Mouse (Mus musculus): ENCODE measurements around the gene Mpp3. TPM values are rescaled to one million over a fixed set of nuclear protein-coding genes. Genes with fewer than 3 reads are reported as not detected.
A peak's percentile ranks its signal among the peaks of the same experiment; 100 is the strongest.

Gene Mpp3
- total and polyA plus RNA-seq, 3 experiments: 0.22 TPM; not detected in 2

DNA sequence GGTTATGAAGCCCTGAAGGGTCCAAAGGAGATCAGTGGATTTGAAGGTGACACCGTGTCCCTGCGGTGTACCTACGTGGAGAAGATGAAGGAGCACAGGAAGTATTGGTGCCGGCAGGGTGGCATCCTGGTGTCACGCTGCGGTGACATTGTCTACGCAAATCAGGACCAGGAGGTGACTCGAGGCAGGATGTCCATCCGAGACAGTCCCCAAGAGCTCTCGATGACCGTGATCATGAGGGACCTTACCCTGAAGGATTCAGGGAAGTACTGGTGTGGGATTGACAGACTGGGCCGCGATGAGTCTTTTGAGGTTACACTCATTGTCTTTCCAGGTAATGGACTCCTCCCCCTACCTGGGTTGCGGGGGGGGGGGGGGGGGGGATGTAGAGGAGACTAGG is 14.7 kb upstream of the Mpp3 start:
- peaks cover 6% of the 10 kb centered on the region for H3K4me1 ChIP-seq (ENCODE audit: insufficient read depth, low read depth, low read length)

DNA sequence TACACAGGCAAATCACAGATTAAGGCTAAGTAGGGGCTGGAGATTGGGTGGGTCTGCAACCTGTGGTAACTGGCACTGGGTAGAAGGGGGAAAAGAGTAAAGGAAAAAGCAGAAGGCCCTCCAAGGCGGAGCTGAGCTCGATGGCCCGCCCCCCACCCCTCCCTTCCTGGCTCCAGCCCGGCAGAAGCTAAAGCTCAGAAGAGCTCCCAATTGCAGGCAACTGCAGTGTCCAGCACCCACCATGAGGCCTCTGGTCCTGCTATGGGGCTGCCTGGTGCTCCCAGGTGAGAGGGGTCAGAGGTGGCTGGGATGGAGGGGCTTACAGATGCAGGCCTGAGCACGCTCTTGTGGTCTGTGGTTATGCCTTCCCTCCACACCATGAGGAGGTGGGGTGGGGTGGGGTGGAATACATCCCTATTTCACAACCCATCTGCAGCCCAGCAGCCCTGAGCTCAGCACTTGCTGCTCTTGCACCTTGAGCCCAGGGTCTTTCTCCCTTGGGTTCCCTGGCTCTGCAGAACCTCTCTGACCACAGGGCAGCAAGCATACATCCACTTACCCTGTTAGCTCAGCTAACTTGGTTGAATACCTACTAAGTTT is 13.2 kb upstream of the Mpp3 start, which contains the start of gene Cd300lg:
Cd300lg (plus strand) TSS at position 160 of the 600 bp plus-strand sequence.
- no peak for TF ChIP-seq CTCF (IDR thresholded peaks at IDR 0.05; ENCODE audit: low read depth, low read length)
- no peak for TF ChIP-seq GATA1 (IDR thresholded peaks at IDR 0.05; ENCODE audit: borderline replicate concordance, low read length)
- TF ChIP-seq GATA2 (IDR thresholded peaks at IDR 0.05; ENCODE audit: borderline replicate concordance, low read depth, low read length): no peak
- TF ChIP-seq TAL1 (conservative IDR thresholded peaks at IDR 0.05; ENCODE audit: low read depth, low read length): no peak
- TF ChIP-seq POLR2AphosphoS5 (IDR thresholded peaks at IDR 0.05; ENCODE audit: insufficient replicate concordance, low read depth, low read length): no peak
- peaks cover 54% of the 10 kb centered on the region for H3K27me3 ChIP-seq (ENCODE audit: insufficient read depth, low read length)
- H3K36me3 ChIP-seq (replicated peaks): no peaks in the 10 kb centered on the region
- peaks cover 6% of the 10 kb centered on the region for H3K4me1 ChIP-seq (ENCODE audit: insufficient read depth, low read depth, low read length)
- no peaks in the 10 kb centered on the region for H3K9me3 ChIP-seq (replicated peaks)
- ATAC-seq (ENCODE audit: extremely low read depth, insufficient number of reproducible peaks, low FRiP score, poor library complexity, severe bottlenecking) (no peak), DNase-seq (ENCODE audit: low spot score) (no peak)
- H3K4me3 ChIP-seq (ENCODE audit: low read depth, low read length): no peak within 1 kb of the TSS

More for the DNA sequence above, 14.7 kb upstream of the Mpp3 start:
- ATAC-seq (ENCODE audit: extremely low read depth, insufficient number of reproducible peaks, low FRiP score, poor library complexity, severe bottlenecking) (no peak), DNase-seq (ENCODE audit: low spot score) (no peak)
- Histone ChIP-seq H3K27me3 (ENCODE audit: insufficient read depth, low read length) (peaks cover 55% of the 10 kb centered on the region), H3K4me3 (ENCODE audit: low read depth, low read length) (no peak overlapping the region), H3K9me3 (replicated peaks) (no peaks in the 10 kb centered on the region), H3K36me3 (replicated peaks) (no peaks in the 10 kb centered on the region)
- TF ChIP-seq POLR2AphosphoS5 (IDR thresholded peaks at IDR 0.05; ENCODE audit: insufficient replicate concordance, low read depth, low read length) (no peak), GATA2 (IDR thresholded peaks at IDR 0.05; ENCODE audit: borderline replicate concordance, low read depth, low read length) (no peak), TAL1 (conservative IDR thresholded peaks at IDR 0.05; ENCODE audit: low read depth, low read length) (no peak), GATA1 (IDR thresholded peaks at IDR 0.05; ENCODE audit: borderline replicate concordance, low read length) (no peak), CTCF (IDR thresholded peaks at IDR 0.05; ENCODE audit: low read depth, low read length) (no peak)

DNA sequence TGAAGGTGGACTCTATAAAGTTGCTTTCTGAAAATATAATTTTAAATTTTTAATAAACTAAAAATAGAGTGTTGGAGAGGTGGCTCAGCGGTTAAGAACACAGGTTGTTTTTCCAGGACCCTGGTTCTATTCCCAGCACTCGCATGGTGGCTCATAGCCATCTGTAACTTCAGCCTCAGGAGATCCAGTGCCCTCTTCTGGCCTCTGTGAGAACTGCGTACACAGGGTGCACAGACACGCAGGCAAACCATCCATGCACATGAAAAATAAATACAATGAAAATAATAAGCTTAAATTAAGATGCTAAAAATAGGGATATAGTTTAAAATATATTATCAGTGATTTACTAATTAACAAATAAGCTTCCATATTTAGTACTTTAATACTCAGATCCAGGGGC is 12.4 kb upstream of the Mpp3 start:
- DNase-seq (ENCODE audit: low spot score): no peak
- no peak for ATAC-seq (ENCODE audit: extremely low read depth, insufficient number of reproducible peaks, low FRiP score, poor library complexity, severe bottlenecking)
- TF ChIP-seq GATA1 (IDR thresholded peaks at IDR 0.05; ENCODE audit: borderline replicate concordance, low read length) (no peak), POLR2AphosphoS5 (IDR thresholded peaks at IDR 0.05; ENCODE audit: insufficient replicate concordance, low read depth, low read length) (no peak), TAL1 (conservative IDR thresholded peaks at IDR 0.05; ENCODE audit: low read depth, low read length) (no peak)
- H3K4me3 ChIP-seq (ENCODE audit: low read depth, low read length): no peak overlapping the region
- H3K9me3 ChIP-seq (replicated peaks): no peaks in the 10 kb centered on the region
- H3K27me3 ChIP-seq (ENCODE audit: insufficient read depth, low read length): peaks cover 51% of the 10 kb centered on the region
- H3K36me3 ChIP-seq (replicated peaks): no peaks in the 10 kb centered on the region
- H3K4me1 ChIP-seq (ENCODE audit: insufficient read depth, low read depth, low read length): peaks cover 6% of the 10 kb centered on the region

DNA sequence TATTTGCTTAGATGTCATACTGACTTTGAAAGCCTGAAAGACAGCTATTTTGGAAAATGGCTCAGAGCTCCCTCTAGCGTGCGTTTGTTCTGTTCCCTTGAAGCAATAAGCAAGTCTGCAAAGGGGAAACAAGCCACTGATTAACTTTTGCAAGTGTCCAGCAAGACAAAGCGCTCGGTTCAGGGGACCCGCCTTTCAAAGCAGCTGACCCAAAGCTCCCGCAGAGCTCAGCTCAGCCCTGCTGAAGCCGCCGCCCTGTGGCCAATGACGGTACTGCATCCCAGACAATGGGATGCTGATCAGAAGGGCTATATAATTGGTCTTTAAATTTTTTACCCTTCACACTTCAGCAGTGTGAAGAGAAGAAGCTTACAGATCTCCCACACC is 11.9 kb upstream of the Mpp3 start:
- peaks cover 52% of the 10 kb centered on the region for H3K27me3 ChIP-seq (ENCODE audit: insufficient read depth, low read length)
- ATAC-seq (ENCODE audit: extremely low read depth, insufficient number of reproducible peaks, low FRiP score, poor library complexity, severe bottlenecking): no peak; the same call in 1 of the 2 replicates
- peak; percentile 60 for DNase-seq (ENCODE audit: low spot score)
- H3K4me3 ChIP-seq (ENCODE audit: low read depth, low read length): no peak overlapping the region
- TF ChIP-seq TAL1 (conservative IDR thresholded peaks at IDR 0.05; ENCODE audit: low read depth, low read length) (no peak), CTCF (IDR thresholded peaks at IDR 0.05; ENCODE audit: low read depth, low read length) (peak; percentile 85), GATA2 (IDR thresholded peaks at IDR 0.05; ENCODE audit: borderline replicate concordance, low read depth, low read length) (no peak), POLR2AphosphoS5 (IDR thresholded peaks at IDR 0.05; ENCODE audit: insufficient replicate concordance, low read depth, low read length) (no peak)
- peaks cover 6% of the 10 kb centered on the region for H3K4me1 ChIP-seq (ENCODE audit: insufficient read depth, low read depth, low read length)
- H3K9me3 ChIP-seq (replicated peaks): no peaks in the 10 kb centered on the region
- no peaks in the 10 kb centered on the region for H3K36me3 ChIP-seq (replicated peaks)

DNA sequence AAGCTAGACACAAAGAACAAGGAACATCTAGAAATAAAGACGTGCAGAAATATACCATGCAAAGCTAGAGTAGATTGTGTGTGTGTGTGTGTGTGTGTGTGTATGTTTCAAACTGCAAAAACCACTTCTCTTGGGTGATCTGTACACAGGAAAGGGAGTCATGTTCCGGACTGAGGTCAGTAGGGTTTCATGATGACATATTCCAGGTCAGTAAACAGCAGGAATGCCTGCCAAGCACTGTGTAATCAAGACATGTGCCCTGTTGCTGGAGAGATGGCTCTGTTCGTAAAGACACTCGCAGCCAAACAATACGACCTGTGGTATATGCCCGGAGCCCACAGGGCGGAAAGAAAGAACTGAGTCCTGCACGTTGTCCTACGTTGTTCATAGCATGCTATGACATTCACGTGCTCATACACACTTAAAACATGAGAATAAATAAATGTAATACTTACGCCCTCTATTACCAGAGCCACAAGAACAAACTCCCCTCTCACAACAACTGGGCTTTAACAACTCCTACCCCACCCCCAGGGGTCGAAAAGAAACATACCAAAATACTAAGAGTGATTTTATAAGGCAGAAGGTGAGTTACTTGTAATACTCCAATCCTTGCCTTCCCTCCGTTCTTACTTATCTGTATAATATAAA is 11.4 kb upstream of the Mpp3 start:
- DNase-seq (ENCODE audit: low spot score) (no peak), ATAC-seq (ENCODE audit: extremely low read depth, insufficient number of reproducible peaks, low FRiP score, poor library complexity, severe bottlenecking) (no peak)
- Histone ChIP-seq H3K27me3 (ENCODE audit: insufficient read depth, low read length) (peaks cover 52% of the 10 kb centered on the region), H3K4me1 (ENCODE audit: insufficient read depth, low read depth, low read length) (peaks cover 6% of the 10 kb centered on the region), H3K9me3 (replicated peaks) (no peaks in the 10 kb centered on the region), H3K36me3 (replicated peaks) (no peaks in the 10 kb centered on the region), H3K4me3 (ENCODE audit: low read depth, low read length) (no peak overlapping the region)
- TF ChIP-seq GATA1 (IDR thresholded peaks at IDR 0.05; ENCODE audit: borderline replicate concordance, low read length): no peak
- TF ChIP-seq TAL1 (conservative IDR thresholded peaks at IDR 0.05; ENCODE audit: low read depth, low read length): no peak
- TF ChIP-seq CTCF (IDR thresholded peaks at IDR 0.05; ENCODE audit: low read depth, low read length): no peak
- TF ChIP-seq POLR2AphosphoS5 (IDR thresholded peaks at IDR 0.05; ENCODE audit: insufficient replicate concordance, low read depth, low read length): no peak
- no peak for TF ChIP-seq GATA2 (IDR thresholded peaks at IDR 0.05; ENCODE audit: borderline replicate concordance, low read depth, low read length)

DNA sequence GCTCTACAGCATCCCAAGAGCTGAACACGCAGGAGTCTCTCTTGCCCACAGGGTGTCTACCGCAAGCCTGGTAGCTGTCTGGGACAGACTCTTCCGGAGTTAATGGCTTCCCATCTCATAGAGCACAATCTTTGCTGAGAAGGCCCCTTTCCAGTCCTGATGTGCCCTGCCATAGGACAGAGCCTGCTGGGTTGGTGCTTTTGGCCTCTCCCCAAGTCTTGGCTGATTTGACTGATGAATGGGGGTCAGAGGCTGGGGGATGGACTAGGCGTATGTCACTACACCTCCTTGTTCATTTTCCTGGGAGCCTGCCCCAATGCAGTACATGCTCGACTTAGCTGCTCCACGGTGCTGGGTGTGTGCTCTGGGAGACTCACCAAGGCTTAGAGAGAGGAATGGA is 9.5 kb upstream of the Mpp3 start:
- peaks cover 44% of the 10 kb centered on the region for H3K27me3 ChIP-seq (ENCODE audit: insufficient read depth, low read length)
- ATAC-seq (ENCODE audit: extremely low read depth, insufficient number of reproducible peaks, low FRiP score, poor library complexity, severe bottlenecking): no peak
- no peak for TF ChIP-seq CTCF (IDR thresholded peaks at IDR 0.05; ENCODE audit: low read depth, low read length)
- no peak for TF ChIP-seq GATA2 (IDR thresholded peaks at IDR 0.05; ENCODE audit: borderline replicate concordance, low read depth, low read length)
- TF ChIP-seq GATA1 (IDR thresholded peaks at IDR 0.05; ENCODE audit: borderline replicate concordance, low read length): no peak
- TF ChIP-seq POLR2AphosphoS5 (IDR thresholded peaks at IDR 0.05; ENCODE audit: insufficient replicate concordance, low read depth, low read length): no peak
- no peak for TF ChIP-seq TAL1 (conservative IDR thresholded peaks at IDR 0.05; ENCODE audit: low read depth, low read length)
- H3K36me3 ChIP-seq (replicated peaks): no peaks in the 10 kb centered on the region
- DNase-seq (ENCODE audit: low spot score): no peak
- H3K4me1 ChIP-seq (ENCODE audit: insufficient read depth, low read depth, low read length): peaks cover 6% of the 10 kb centered on the region
- no peaks in the 10 kb centered on the region for H3K9me3 ChIP-seq (replicated peaks)
- H3K4me3 ChIP-seq (ENCODE audit: low read depth, low read length): no peak overlapping the region
